Mouse (Mus musculus) cortical plate, adult 2 months (tissue): ENCODE measurements around the gene Mrpl57. TPM values are rescaled to one million over a fixed set of nuclear protein-coding genes. Genes with fewer than 3 reads are reported as not detected.

Source experiments
- H3K27ac ChIP-seq: fragments of 200-500 bp; 2 replicates; pipeline ENCODE4 v1.5.1; 2012; ENCODE audit warnings: low read length, control low read depth, inconsistent platforms; ENCODE audit not compliant: insufficient read depth
- H3K4me1 ChIP-seq: fragments of 200-500 bp; 2 replicates; pipeline ENCODE4 v1.6.1; 2011; ENCODE audit warnings: low read length; ENCODE audit not compliant: control insufficient read depth, insufficient read depth
- H3K4me3 ChIP-seq: fragments of 200-500 bp; 2 replicates; pipeline ENCODE4 v1.5.1; 2011; ENCODE audit warnings: mild to moderate bottlenecking, low read length, control low read depth; ENCODE audit not compliant: insufficient read depth
- CTCF ChIP-seq: fragments of 200-500 bp; IDR thresholded peaks from 2 replicates; pipeline ENCODE4 v1.5.1; 2011; ENCODE audit warnings: mild to moderate bottlenecking, control low read depth, low read length; ENCODE audit not compliant: insufficient read depth; ENCODE audit errors: extremely low read depth
- POLR2A ChIP-seq: fragments of 200-500 bp; IDR thresholded peaks from 2 replicates; pipeline ENCODE4 v1.6.1; 2011; ENCODE audit warnings: mild to moderate bottlenecking, low read length, control low read depth; ENCODE audit not compliant: insufficient read depth; ENCODE audit errors: extremely low read depth
- polyA plus RNA-seq: library from polyadenylated mRNA; depleted of rRNA; stranded (reverse); fragments of >200 nt; gene quantifications from 2 replicates; pipeline ENCODE4 v1.2.3, GENCODE M21; 2012; rRNA removed

Mrpl57 gene
- polyA plus RNA-seq, 1 experiment: 61.4 TPM

DNA sequence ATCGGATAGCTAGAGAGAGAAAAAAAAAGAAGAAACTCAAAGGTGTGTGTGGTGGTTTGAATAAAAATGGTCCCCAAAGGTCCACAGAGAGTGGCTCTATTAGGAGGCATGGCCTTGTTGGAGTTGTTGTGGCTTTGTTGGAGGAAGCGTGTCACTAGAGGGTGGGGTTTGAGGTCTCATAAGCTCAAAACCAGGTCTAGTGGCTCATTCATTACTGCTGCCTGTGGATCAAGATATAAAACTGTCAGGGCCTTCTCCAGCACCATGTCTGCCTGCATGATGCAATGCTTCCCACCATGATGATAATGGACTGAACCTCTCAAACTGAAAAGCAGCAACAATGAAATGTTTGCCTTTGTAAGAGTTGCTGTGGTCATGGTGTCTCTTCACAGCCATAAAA is 32.6 kb downstream of the Mrpl57 start:
- TF ChIP-seq CTCF (no peak), POLR2A (no peak)
- Histone ChIP-seq H3K4me1 (peaks cover 1% of the 10 kb centered on the region; the same call in 1 of the 2 replicates), H3K4me3 (no peak overlapping the region), H3K27ac (no peak overlapping the region)

DNA sequence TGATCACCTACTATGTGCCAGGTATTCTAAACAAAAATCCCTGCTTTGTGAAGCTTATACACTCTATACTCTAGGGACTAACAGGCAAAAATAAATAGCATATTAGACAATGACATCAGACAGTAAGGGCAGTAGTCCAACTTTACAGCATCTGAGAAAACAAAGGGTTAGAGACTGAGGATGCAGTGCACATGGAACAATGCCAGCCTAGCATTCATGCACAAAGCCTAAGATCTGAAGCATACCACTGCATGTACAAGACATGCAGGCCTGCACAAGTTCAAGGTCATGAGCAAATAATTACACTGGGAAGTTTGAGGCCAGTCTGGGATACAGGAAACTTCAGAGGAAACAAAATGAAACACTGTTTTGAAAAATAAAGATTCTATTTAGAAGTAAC is 33.5 kb downstream of the Mrpl57 start:
- TF ChIP-seq CTCF (no peak), POLR2A (no peak)
- no peak overlapping the region for H3K4me3 ChIP-seq
- peaks cover 3% of the 10 kb centered on the region for H3K4me1 ChIP-seq
- H3K27ac ChIP-seq: no peak overlapping the region

DNA sequence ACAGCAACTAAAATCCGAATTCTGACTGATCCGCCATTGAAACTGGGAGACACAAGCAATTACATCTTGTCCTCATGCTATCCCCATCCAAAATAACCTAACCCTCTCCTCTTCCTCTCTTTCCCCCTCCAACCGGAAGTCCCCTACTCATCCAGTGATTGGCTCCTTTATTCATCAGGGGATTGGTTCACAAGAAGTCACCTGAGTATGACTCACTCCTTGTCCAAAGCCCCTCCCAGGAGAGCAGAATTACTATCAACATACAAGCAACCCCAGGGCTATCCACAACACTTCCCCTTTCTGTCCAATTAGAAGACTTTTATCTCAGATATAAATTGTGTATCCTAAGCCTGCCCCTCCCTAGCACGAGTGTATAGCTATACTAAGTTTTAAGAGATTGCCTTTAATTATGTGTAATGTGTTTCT is 36.0 kb downstream of the Mrpl57 start:
- TF ChIP-seq POLR2A (no peak), CTCF (no peak)
- Histone ChIP-seq H3K27ac (no peak overlapping the region), H3K4me1 (peaks cover 5% of the 10 kb centered on the region), H3K4me3 (no peak overlapping the region)

DNA sequence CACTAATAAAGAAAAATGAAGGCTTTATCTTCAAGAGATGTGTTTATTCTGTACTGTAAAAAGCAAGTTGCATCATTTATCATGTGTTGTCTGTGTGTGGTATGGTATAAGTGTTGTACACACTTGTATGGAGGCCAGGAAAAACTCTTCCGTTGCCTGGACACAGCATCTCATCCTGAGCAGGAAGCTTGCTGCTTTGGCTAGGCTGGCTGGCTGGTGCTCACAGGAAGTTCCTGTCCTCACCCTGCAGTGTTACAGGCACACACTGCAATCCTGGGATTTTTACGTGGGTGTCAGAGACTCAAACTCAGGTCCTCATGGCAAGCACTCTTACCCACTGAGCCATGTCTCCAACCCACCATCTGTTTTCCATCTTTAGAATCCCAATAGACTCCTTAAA is 37.1 kb downstream of the Mrpl57 start:
- Histone ChIP-seq H3K4me1 (peaks cover 7% of the 10 kb centered on the region), H3K27ac (no peak overlapping the region), H3K4me3 (no peak overlapping the region)
- TF ChIP-seq POLR2A (no peak), CTCF (no peak)

DNA sequence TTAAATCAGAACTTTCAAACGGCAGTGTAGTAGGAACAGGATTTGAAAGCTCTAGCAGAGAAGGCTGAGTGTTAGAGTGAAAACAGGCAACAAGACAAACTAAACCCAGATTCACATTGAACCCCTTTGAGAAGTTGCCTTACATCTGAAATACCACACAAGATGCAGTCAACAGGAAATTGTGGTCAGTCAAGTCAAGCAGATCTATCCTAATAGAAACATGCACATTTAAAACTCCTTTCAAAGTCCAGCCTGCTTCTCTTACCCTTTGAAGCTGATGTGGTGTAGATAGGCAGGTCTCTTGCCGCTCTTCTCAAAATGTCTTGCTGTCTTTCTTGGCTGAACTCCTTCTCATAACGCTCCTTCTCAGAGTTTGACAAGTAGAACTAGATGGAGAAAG is 39.2 kb downstream of the Mrpl57 start:
- Histone ChIP-seq H3K4me3 (no peak overlapping the region), H3K4me1 (peaks cover 5% of the 10 kb centered on the region), H3K27ac (no peak overlapping the region)
- no peak for TF ChIP-seq CTCF
- no peak for TF ChIP-seq POLR2A

DNA sequence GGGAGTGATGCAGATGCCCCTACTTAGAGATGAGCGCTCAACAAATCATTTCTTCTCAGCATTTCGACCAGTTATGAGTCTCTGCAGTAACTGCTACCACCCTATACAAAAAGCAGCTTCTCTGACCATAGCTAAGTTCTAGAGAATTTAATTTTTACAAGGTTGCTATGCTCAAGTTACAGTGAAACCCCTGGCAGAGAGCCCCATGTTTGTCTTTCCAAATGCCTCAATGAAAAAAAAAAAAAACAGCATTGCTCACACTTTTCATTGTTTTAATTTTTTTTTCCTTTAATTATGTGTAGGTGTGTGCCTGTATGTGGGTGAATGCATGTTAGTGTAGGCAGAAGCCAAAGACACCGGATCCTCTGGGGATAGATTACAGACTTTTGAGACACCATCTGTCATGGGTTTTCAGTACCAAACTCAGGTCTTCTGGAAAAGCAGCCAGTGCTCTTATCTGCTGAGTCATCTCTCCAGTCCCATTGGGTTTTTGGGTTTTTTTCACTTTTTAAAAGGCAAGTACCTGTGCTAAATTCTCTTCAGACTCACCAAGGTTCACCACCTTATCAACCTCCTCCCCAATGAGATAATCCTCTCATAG is 40.7 kb downstream of the Mrpl57 start:
- TF ChIP-seq POLR2A (no peak), CTCF (no peak)
- Histone ChIP-seq H3K27ac (peak overlapping the region; percentile 46; the same call in 1 of the 2 replicates), H3K4me3 (no peak overlapping the region), H3K4me1 (peaks cover 5% of the 10 kb centered on the region)

DNA sequence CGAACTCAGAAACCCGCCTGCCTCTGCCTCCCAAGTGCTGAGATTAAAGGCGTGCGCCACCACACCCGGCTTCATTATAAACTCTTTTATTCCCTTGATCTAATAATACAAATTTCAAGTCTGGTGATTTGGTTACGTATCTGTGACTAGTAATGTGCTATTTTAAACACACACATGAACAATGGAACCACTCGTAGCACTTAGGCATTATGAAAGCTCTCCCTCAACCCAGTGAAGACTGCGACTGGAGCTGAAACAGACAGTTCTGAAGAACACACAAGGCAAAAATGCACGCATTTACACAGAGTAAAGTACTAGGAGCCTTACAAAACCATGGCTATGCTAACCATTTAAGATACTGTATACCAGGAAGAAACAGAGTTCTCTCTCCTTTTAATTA is 51.9 kb downstream of the Mrpl57 start:
- Histone ChIP-seq H3K4me1 (peaks cover 5% of the 10 kb centered on the region; the same call in 1 of the 2 replicates), H3K4me3 (no peak overlapping the region), H3K27ac (no peak overlapping the region)
- no peak for TF ChIP-seq POLR2A
- TF ChIP-seq CTCF: no peak

Other genes with a start within 250 kb of the Mrpl57 start
- gene Xpo4, start 160.8 kb upstream of the Mrpl57 start, polyA plus RNA-seq: 6.7 and 7.1 TPM in 2 replicates
- gene Gm49361, start 80.1 kb upstream of the Mrpl57 start, polyA plus RNA-seq: not detected in 2 replicates
- 14.4 and 16.7 TPM in 2 replicates for gene Lats2, start 67.8 kb upstream of the Mrpl57 start, polyA plus RNA-seq
- 25.6 and 37.8 TPM in 2 replicates for gene Sap18, start 28.1 kb upstream of the Mrpl57 start, polyA plus RNA-seq
- 0.62 and 0.67 TPM in 2 replicates for gene Ska3, start within 50 bp of the Mrpl57 start, polyA plus RNA-seq
- 28.2 and 28.7 TPM in 2 replicates for gene Zdhhc20, start 64.0 kb downstream of the Mrpl57 start, polyA plus RNA-seq
- gene Micu2, start 173.0 kb downstream of the Mrpl57 start, polyA plus RNA-seq: 20.1 and 20.3 TPM in 2 replicates
- 18.0 and 20.5 TPM in 2 replicates for gene Fgf9, start 244.3 kb downstream of the Mrpl57 start, polyA plus RNA-seq